Mouse (Mus musculus): ENCODE measurements at regions not wholly inside any gene's neighbourhood (a gene's known extent, or its start where the extent isn't known, plus 50 kb on each side); places are given as distances from the start of the nearest gene placed in this dataset.

DNA sequence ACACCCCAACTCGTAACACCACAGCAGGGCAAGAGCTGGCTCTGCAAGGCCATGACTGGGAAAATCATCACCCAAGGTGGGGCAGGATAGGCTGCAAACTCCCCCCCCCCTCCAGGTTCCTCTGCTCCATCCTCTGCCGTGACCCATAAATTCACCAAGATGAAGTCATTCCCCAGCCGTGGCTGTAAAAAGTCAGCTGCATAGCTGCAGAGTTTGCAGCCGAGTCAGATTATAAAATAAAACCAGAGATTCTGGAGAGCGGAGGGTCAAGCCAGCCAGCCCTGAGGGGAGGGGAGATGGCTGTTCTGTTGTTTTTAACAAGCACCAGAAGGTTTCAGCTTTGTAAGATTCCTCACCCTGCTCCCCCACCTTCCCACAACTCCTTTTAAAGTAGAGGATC is 416.7 kb upstream of the Zmiz1 start:
- H3K36me3 ChIP-seq (ENCODE audit: control insufficient read depth, insufficient read depth, low read length): no peaks in the 10 kb centered on the region
- H3K27ac ChIP-seq (ENCODE audit: low read depth, low read length): no peak overlapping the region
- no peaks in the 10 kb centered on the region for H3K4me1 ChIP-seq (replicated peaks; ENCODE audit: control insufficient read depth, insufficient read depth, low read length)
- H3K4me2 ChIP-seq: no peak overlapping the region
- no peaks in the 10 kb centered on the region for H3K27me3 ChIP-seq (replicated peaks; ENCODE audit: control insufficient read depth, insufficient read depth, low read length)
- H3K9me3 ChIP-seq (ENCODE audit: control insufficient read depth, low read length): no peaks in the 10 kb centered on the region
- ATAC-seq (replicated peaks; ENCODE audit: low FRiP score) (no peak), DNase-seq (ENCODE audit: low spot score) (no peak)
- no peak overlapping the region for H3K4me3 ChIP-seq (ENCODE audit: low read depth, low read length)
- no peak overlapping the region for H3K9ac ChIP-seq (ENCODE audit: low read depth, low read length)
- 46% methylated on average over 5 of the region's 5 CpGs for WGBS

DNA sequence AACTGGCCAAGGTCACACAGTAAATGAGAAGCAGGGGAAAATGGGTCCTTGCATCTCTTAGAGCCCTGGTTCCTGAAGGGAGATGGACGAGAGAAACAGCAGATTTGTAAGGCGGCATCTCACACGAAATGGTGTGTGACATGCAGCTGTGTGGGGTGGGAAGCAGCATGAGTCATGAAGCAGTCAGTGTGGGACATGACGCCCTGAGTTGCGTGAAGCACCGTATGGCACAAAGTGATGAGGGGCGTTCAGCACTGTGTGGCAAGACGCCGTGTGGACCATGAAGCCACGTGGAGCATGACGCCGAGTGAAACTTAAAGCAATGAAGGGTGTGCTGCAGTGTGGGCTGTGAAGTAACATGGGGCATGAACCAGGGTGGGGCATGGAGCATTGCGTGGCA is 414.9 kb upstream of the Zmiz1 start:
- DNase-seq (ENCODE audit: low spot score) (no peak), ATAC-seq (replicated peaks; ENCODE audit: low FRiP score) (no peak)
- Histone ChIP-seq H3K27ac (ENCODE audit: low read depth, low read length) (no peak overlapping the region), H3K27me3 (replicated peaks; ENCODE audit: control insufficient read depth, insufficient read depth, low read length) (no peaks in the 10 kb centered on the region), H3K4me3 (ENCODE audit: low read depth, low read length) (no peak overlapping the region), H3K9me3 (ENCODE audit: control insufficient read depth, low read length) (no peaks in the 10 kb centered on the region), H3K9ac (ENCODE audit: low read depth, low read length) (no peak overlapping the region), H3K36me3 (ENCODE audit: control insufficient read depth, insufficient read depth, low read length) (no peaks in the 10 kb centered on the region), H3K4me2 (no peak overlapping the region), H3K4me1 (replicated peaks; ENCODE audit: control insufficient read depth, insufficient read depth, low read length) (no peaks in the 10 kb centered on the region)
- 84% methylated on average over 13 of the region's 13 CpGs for WGBS

DNA sequence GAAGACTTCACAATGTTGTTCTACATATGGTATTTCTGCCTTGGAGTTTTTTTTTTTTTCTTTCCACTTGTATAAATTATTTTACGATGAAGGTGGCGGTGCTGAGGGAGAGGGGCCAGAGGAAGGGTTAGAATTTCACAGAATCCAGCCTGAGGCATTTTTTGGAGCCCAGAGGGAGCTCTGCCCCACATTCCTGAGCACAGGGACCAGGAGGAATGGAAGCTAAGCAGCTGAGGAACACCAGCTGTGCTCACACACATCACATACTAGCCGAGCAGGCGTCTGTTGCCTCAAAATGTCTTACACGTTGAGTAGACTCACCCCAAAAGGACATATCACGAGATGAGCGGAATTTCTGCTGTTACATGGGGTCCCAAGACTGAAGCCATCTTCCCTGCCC is 414.1 kb upstream of the Zmiz1 start:
- Histone ChIP-seq H3K9me3 (ENCODE audit: control insufficient read depth, low read length) (no peaks in the 10 kb centered on the region), H3K9ac (ENCODE audit: low read depth, low read length) (no peak overlapping the region), H3K36me3 (ENCODE audit: control insufficient read depth, insufficient read depth, low read length) (no peaks in the 10 kb centered on the region), H3K4me1 (replicated peaks; ENCODE audit: control insufficient read depth, insufficient read depth, low read length) (no peaks in the 10 kb centered on the region), H3K4me2 (no peak overlapping the region), H3K27me3 (replicated peaks; ENCODE audit: control insufficient read depth, insufficient read depth, low read length) (no peaks in the 10 kb centered on the region), H3K27ac (ENCODE audit: low read depth, low read length) (no peak overlapping the region), H3K4me3 (ENCODE audit: low read depth, low read length) (no peak overlapping the region)
- no peak for ATAC-seq (replicated peaks; ENCODE audit: low FRiP score)
- 62% methylated on average over 7 of the region's 7 CpGs for WGBS
- no peak for DNase-seq (ENCODE audit: low spot score)

DNA sequence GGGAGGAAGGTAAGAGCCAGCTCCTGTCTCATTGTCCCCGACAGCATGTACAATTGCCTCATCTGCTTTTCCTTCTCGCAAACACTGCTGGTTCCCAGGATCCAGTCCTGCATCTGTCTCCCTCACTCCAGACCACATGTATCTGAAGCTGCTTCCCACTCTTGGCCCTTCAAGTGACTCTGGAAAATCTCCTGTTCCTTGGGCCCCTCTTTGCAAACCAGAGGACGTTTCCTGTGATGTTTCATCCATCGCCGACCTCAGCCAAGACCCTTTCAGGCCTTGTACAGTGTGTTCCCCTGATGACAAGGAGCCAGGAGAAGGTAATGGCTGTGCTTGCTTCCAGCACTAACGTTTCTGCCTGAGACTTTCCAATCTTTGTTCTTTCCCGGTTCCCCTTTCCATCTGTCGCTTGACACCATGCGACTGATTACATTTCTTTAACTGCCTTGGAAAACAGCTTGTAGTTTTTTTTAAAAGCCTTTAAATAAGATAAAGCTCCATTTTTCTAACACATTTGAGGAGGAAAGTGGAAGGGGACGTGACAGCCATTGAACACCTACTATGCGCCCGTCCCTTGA is 408.2 kb upstream of the Zmiz1 start:
- Histone ChIP-seq H3K27ac (ENCODE audit: low read depth, low read length) (no peak overlapping the region), H3K4me2 (no peak overlapping the region), H3K9me3 (ENCODE audit: control insufficient read depth, low read length) (no peaks in the 10 kb centered on the region), H3K36me3 (ENCODE audit: control insufficient read depth, insufficient read depth, low read length) (no peaks in the 10 kb centered on the region), H3K4me1 (replicated peaks; ENCODE audit: control insufficient read depth, insufficient read depth, low read length) (no peaks in the 10 kb centered on the region), H3K27me3 (replicated peaks; ENCODE audit: control insufficient read depth, insufficient read depth, low read length) (no peaks in the 10 kb centered on the region), H3K4me3 (ENCODE audit: low read depth, low read length) (no peak overlapping the region), H3K9ac (ENCODE audit: low read depth, low read length) (no peak overlapping the region)
- ATAC-seq (replicated peaks; ENCODE audit: low FRiP score) (no peak), DNase-seq (ENCODE audit: low spot score) (no peak)
- 64% methylated on average over 12 of the region's 12 CpGs for WGBS

DNA sequence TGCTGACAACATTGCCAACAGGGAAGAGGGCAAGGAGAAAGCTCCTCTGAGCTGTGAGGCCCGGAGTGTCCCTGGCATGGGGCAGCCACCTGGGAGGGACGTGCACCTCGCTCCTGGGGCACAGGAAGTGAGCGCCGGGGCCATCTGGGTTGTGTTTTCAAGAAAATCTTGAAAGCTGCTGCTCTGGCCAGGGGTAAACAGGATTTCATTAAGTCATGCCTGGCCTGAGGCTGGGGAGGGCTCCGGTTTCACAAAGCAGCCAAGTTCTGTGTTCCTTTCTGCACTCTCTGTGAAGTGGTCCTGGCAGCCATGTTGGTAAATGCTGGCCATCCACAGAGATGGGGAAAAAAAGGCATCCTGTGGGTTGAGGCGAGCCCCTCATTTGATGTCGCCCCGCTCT is 406.8 kb upstream of the Zmiz1 start:
- no peak overlapping the region for H3K4me2 ChIP-seq
- H3K9ac ChIP-seq (ENCODE audit: low read depth, low read length): no peak overlapping the region
- H3K27me3 ChIP-seq (replicated peaks; ENCODE audit: control insufficient read depth, insufficient read depth, low read length): no peaks in the 10 kb centered on the region
- ATAC-seq (replicated peaks; ENCODE audit: low FRiP score) (no peak), DNase-seq (ENCODE audit: low spot score) (no peak)
- no peak overlapping the region for H3K27ac ChIP-seq (ENCODE audit: low read depth, low read length)
- no peaks in the 10 kb centered on the region for H3K4me1 ChIP-seq (replicated peaks; ENCODE audit: control insufficient read depth, insufficient read depth, low read length)
- H3K9me3 ChIP-seq (ENCODE audit: control insufficient read depth, low read length): no peaks in the 10 kb centered on the region
- no peaks in the 10 kb centered on the region for H3K36me3 ChIP-seq (ENCODE audit: control insufficient read depth, insufficient read depth, low read length)
- H3K4me3 ChIP-seq (ENCODE audit: low read depth, low read length): no peak overlapping the region
- 68% methylated on average over 9 of the region's 9 CpGs for WGBS

DNA sequence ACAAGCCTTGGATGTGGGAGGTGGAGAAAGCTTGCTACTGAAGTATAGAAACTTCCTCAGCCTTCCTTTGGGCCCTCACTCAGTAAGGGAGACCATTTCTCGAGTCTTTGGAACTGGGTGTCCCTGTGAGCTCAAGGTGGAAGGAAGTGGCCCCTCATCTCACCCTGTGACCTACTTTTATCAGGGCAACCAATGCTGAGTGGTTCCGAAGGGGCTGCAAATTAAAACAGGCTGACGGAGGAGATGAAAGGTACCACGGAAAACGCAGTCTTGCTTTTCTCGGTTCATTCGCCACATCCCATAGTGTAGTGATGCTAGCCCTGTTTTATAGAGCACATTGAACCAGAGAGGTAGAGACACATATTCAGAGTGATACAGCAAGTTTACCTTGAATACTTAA is 399.6 kb upstream of the Zmiz1 start:
- no peak for DNase-seq (ENCODE audit: low spot score)
- no peak overlapping the region for H3K9ac ChIP-seq (ENCODE audit: low read depth, low read length)
- H3K27ac ChIP-seq (ENCODE audit: low read depth, low read length): no peak overlapping the region
- H3K4me3 ChIP-seq (ENCODE audit: low read depth, low read length): no peak overlapping the region
- 0 out of 2 replicates have a peak, but pooled peaks cover 3% of the 10 kb centered on the region for H3K4me1 ChIP-seq (replicated peaks; ENCODE audit: control insufficient read depth, insufficient read depth, low read length)
- no peaks in the 10 kb centered on the region for H3K27me3 ChIP-seq (replicated peaks; ENCODE audit: control insufficient read depth, insufficient read depth, low read length)
- ATAC-seq (replicated peaks; ENCODE audit: low FRiP score): no peak
- H3K36me3 ChIP-seq (ENCODE audit: control insufficient read depth, insufficient read depth, low read length): no peaks in the 10 kb centered on the region
- 69% methylated on average over 7 of the region's 7 CpGs for WGBS
- no peaks in the 10 kb centered on the region for H3K9me3 ChIP-seq (ENCODE audit: control insufficient read depth, low read length)
- no peak overlapping the region for H3K4me2 ChIP-seq

DNA sequence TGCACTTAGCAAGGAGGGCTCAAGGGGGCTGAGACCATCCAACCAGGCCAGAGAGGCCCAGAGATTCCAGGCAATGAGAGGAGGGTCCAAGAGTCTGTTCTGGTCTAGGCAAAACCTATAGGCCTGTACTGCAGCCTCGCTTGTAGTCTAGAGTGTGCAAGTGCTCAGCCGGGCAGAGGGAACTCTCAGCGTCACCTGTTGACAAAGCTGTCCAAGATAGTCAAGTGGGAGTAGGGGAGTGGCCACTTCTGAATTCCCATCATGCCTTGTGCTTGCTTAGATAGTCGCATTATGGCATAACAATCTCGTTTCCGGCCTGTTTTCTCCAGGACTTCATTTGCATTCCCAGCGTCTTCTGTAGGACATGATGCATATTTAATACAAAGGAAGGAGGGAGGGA is 398.7 kb upstream of the Zmiz1 start:
- DNase-seq (ENCODE audit: low spot score) (no peak), ATAC-seq (replicated peaks; ENCODE audit: low FRiP score) (no peak)
- H3K27ac ChIP-seq (ENCODE audit: low read depth, low read length): no peak overlapping the region
- WGBS: 80% methylated on average over 7 of the region's 7 CpGs
- 0 out of 2 replicates have a peak, but pooled peaks cover 6% of the 10 kb centered on the region for H3K4me1 ChIP-seq (replicated peaks; ENCODE audit: control insufficient read depth, insufficient read depth, low read length)
- no peak overlapping the region for H3K9ac ChIP-seq (ENCODE audit: low read depth, low read length)
- no peaks in the 10 kb centered on the region for H3K27me3 ChIP-seq (replicated peaks; ENCODE audit: control insufficient read depth, insufficient read depth, low read length)
- no peaks in the 10 kb centered on the region for H3K36me3 ChIP-seq (ENCODE audit: control insufficient read depth, insufficient read depth, low read length)
- H3K4me2 ChIP-seq: no peak overlapping the region
- no peaks in the 10 kb centered on the region for H3K9me3 ChIP-seq (ENCODE audit: control insufficient read depth, low read length)
- H3K4me3 ChIP-seq (ENCODE audit: low read depth, low read length): no peak overlapping the region

DNA sequence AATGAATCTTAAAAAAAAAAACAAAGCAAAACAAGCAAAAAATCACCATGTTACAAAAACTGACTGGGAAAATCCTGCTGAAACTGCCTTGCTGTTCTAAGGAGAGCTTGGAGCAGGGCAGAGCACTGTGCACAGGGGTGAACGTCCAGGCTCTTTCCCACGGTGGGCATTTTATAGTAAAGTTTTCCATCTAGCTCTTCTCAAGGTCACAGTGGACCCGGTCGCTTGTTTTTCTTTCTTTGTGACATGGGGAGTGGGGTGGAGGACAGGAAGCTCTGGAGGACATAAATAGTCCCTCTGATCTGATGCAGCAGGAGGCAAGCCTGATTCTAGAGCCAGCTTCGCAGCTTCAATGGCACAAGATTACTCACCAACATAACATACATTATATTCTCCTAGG is 395.9 kb upstream of the Zmiz1 start:
- ATAC-seq (replicated peaks; ENCODE audit: low FRiP score) (no peak), DNase-seq (ENCODE audit: low spot score) (no peak)
- Histone ChIP-seq H3K27ac (ENCODE audit: low read depth, low read length) (no peak overlapping the region), H3K36me3 (ENCODE audit: control insufficient read depth, insufficient read depth, low read length) (no peaks in the 10 kb centered on the region), H3K4me1 (replicated peaks; ENCODE audit: control insufficient read depth, insufficient read depth, low read length) (0 out of 2 replicates have a peak, but pooled peaks cover 6% of the 10 kb centered on the region), H3K9me3 (ENCODE audit: control insufficient read depth, low read length) (no peaks in the 10 kb centered on the region), H3K27me3 (replicated peaks; ENCODE audit: control insufficient read depth, insufficient read depth, low read length) (no peaks in the 10 kb centered on the region), H3K4me3 (ENCODE audit: low read depth, low read length) (no peak overlapping the region), H3K9ac (ENCODE audit: low read depth, low read length) (no peak overlapping the region), H3K4me2 (no peak overlapping the region)
- WGBS: 57% methylated on average over 5 of the region's 5 CpGs

DNA sequence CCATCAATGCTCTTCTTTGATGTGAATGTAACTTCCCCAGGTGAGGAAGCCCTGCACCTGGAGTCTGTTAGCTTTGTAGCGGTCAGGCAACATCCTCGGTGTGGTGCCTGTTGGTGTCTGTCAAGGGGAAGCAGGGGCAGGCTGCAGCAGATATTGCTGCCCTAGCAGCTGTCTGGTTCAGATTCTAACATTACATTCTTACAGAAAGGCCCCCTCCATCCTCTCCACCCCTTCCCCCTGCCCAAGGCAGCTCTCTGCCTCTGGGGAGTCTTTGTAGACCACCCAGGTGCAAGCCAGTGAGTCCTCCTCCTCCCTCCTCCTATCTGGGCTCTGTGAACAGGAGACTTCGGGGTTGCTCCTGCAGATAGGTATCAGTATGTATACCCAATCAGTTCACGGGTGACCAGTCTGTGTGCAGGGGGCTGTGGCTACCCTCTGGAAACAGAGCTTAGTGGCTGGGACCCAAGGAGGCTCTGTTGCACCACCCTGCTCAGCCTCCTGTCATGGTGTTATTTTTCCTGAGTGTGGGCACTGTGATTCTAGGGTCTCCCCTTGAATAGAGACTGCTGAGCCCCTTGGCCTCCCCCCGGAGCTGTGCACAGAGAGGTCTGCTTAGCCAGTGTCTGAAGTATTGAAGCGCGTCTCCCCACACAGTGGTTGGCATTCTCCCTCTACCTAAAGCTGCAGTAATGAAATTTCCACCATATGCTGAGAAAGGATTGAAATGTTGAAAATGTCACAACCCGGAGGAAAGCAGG is 394.6 kb upstream of the Zmiz1 start:
- no peak for ATAC-seq (replicated peaks; ENCODE audit: low FRiP score)
- H3K4me1 ChIP-seq (replicated peaks; ENCODE audit: control insufficient read depth, insufficient read depth, low read length): 0 out of 2 replicates have a peak, but pooled peaks cover 6% of the 10 kb centered on the region

More for the DNA sequence above, 394.6 kb upstream of the Zmiz1 start:
- no peak for DNase-seq (ENCODE audit: low spot score)
- H3K9me3 ChIP-seq (ENCODE audit: control insufficient read depth, low read length): no peaks in the 10 kb centered on the region
- no peak overlapping the region for H3K27ac ChIP-seq (ENCODE audit: low read depth, low read length)
- H3K9ac ChIP-seq (ENCODE audit: low read depth, low read length): no peak overlapping the region
- no peaks in the 10 kb centered on the region for H3K27me3 ChIP-seq (replicated peaks; ENCODE audit: control insufficient read depth, insufficient read depth, low read length)
- 49% methylated on average over 8 of the region's 8 CpGs for WGBS
- no peak overlapping the region for H3K4me3 ChIP-seq (ENCODE audit: low read depth, low read length)
- H3K4me2 ChIP-seq: no peak overlapping the region
- no peaks in the 10 kb centered on the region for H3K36me3 ChIP-seq (ENCODE audit: control insufficient read depth, insufficient read depth, low read length)

Data from liver, embryonic 11.5 days (tissue).